Mouse (Mus musculus) heart, embryonic 14.5 days (tissue): ENCODE results near the gene Ear10. TPM values are rescaled to one million over a fixed set of nuclear protein-coding genes. Genes with fewer than 3 reads are reported as not detected.
"Not testable (repeated sequence)": the region's sequence is repeated elsewhere in the genome, so short reads cannot be mapped to it uniquely, and the experiment has no call there.

Experiments
- ATAC-seq: fragments of 200-750 bp; cut with Nextera tagmentation; 2 replicates; pipeline ENCODE4 v1.8.0; 2017; ENCODE audit warnings: low read depth, moderate TSS enrichment; ENCODE audit not compliant: insufficient number of reproducible peaks, insufficient read depth, low FRiP score
- H3K27ac ChIP-seq, 2 experiments: fragments of 200-500 bp in 1 of 2; fragments of 300-500 bp in 1 of 2; sonication (generic) in 1 of 2; replicated peaks in 1 of 2; 2 replicates each; pipeline ENCODE4 v1.5.1; 2012 to 2014; ENCODE audit warnings: low read depth in 2 of 2, low read length in 2 of 2, control low read depth in 1 of 2, mild to moderate bottlenecking in 1 of 2, mixed read lengths in 1 of 2; ENCODE audit not compliant: control insufficient read depth in 1 of 2, insufficient read depth in 1 of 2
- H3K27me3 ChIP-seq: fragments of 300-500 bp; sonication (generic); 2 replicates; pipeline ENCODE4 v1.6.1; 2014; ENCODE audit warnings: mild to moderate bottlenecking, low read length, control low read depth; ENCODE audit not compliant: control insufficient read depth, insufficient read depth
- H3K36me3 ChIP-seq: fragments of 300-500 bp; sonication (generic); 2 replicates; pipeline ENCODE4 v1.6.1; 2014; ENCODE audit warnings: mild to moderate bottlenecking, control low read depth, low read length, mixed read lengths; ENCODE audit not compliant: control insufficient read depth, insufficient read depth
- H3K4me1 ChIP-seq, 2 experiments: fragments of 200-500 bp in 1 of 2; fragments of 300-500 bp in 1 of 2; sonication (generic) in 1 of 2; 2 replicates each; pipeline ENCODE4 v1.6.1; 2012 to 2014; ENCODE audit warnings: low read length in 2 of 2, control low read depth in 1 of 2, mixed read lengths in 1 of 2; ENCODE audit not compliant: control insufficient read depth in 2 of 2, insufficient read depth in 2 of 2
- H3K4me2 ChIP-seq: fragments of 300-500 bp; sonication (generic); 2 replicates; pipeline ENCODE4 v1.6.1; 2014; ENCODE audit warnings: mild to moderate bottlenecking, low read length
- H3K4me3 ChIP-seq, 2 experiments: fragments of 200-500 bp in 1 of 2; fragments of 300-500 bp in 1 of 2; sonication (generic) in 1 of 2; 2 replicates each; pipeline ENCODE4 v1.5.1; 2012 to 2014; ENCODE audit warnings: low read length in 2 of 2, mild to moderate bottlenecking in 2 of 2, control low read depth in 1 of 2, low read depth in 1 of 2, moderate library complexity in 1 of 2; ENCODE audit not compliant: control insufficient read depth in 1 of 2, insufficient read depth in 1 of 2
- H3K9ac ChIP-seq: fragments of 300-500 bp; sonication (generic); 2 replicates; pipeline ENCODE4 v1.6.1; 2014; ENCODE audit warnings: mild to moderate bottlenecking, low read length
- H3K9me3 ChIP-seq: fragments of 300-500 bp; sonication (generic); 2 replicates; pipeline ENCODE4 v1.6.1; 2016; ENCODE audit warnings: low read length, control low read depth; ENCODE audit not compliant: control insufficient read depth
- WGBS: fragments of 180-500 bp; shearing (Covaris S2); extraction: QIAGEN DNeasy Blood & Tissue Kit; methylation state at CpG from one replicate; pipeline ENCODE4 v1.1.7; 2014; 5-methylcytosine and 5-hydroxymethylcytosine counted together
- polyA plus RNA-seq: library from polyadenylated mRNA; unstranded; fragments of >200 nt; fragmentation: Nextera tagmentation; extraction: Ambion mirVana; gene quantifications from 2 replicates; pipeline ENCODE4 v1.2.1, GENCODE M21; 2014

Ear10 gene
- polyA plus RNA-seq, 1 experiment from 2014 or later: not detected

DNA sequence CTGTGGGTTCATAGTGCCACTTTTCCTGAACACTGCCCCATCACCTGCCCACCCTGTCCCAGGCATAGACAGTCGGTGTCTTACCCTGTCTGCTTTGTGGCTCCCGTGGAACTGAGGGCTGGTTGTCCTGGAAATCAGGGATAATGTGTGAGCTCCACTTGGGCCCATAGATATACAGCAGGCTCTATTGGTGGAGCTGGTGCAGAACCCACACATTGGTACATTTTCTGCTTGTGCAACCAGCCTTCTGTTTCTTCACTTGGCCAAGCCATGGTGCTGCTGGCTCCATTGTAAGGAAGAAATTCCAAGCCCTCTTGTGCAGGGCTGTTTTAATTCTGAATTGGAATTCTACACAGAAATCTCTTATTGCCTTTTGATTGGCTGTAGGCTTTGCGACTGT lies 47.9 kb downstream of the Ear10 start, which contains the start of gene Ear1:
TSS of gene Ear1 (minus strand) at position 101 of the 400 bp plus-strand sequence.
- not testable (repeated sequence) for H3K27me3 ChIP-seq, H3K4me2 ChIP-seq, H3K36me3 ChIP-seq, H3K27ac ChIP-seq, H3K9ac ChIP-seq, H3K4me3 ChIP-seq, H3K9me3 ChIP-seq, ATAC-seq, H3K4me1 ChIP-seq
- WGBS: 47% methylated on average over 2 of the region's 3 CpGs

DNA sequence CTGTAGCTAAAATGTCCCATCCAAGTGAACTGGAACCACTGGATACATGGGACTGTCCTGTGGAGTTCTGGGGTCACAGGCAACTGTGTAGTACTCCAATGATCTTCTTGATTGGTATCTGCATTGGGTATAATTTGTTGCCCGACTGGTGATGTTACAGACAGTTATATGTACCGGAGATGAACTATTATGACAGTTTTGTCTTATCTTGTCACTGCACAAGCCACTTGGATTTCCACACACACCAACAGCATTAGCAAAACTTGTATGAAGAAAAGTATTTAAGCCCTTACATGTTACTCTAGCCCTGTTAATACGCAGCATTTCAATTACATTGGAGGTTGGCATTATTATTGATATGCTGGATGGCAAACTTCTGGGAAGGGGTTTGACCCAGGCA lies 48.5 kb downstream of the Ear10 start:
- ATAC-seq, H3K9ac ChIP-seq, H3K27me3 ChIP-seq, H3K4me3 ChIP-seq, H3K36me3 ChIP-seq, H3K4me1 ChIP-seq, H3K27ac ChIP-seq, H3K9me3 ChIP-seq, H3K4me2 ChIP-seq: not testable (repeated sequence)
- WGBS: 80% methylated on average over 3 of the region's 3 CpGs

Other genes with a start within 250 kb of the Ear10 start
- not detected in 2 replicates for gene Gm8165, start 246.4 kb downstream of the Ear10 start, polyA plus RNA-seq
- 0.88 and 1.1 TPM in 2 replicates for gene Gm7324, start 225.7 kb downstream of the Ear10 start, polyA plus RNA-seq
- not detected in 2 replicates for gene Gm16506, start 196.1 kb downstream of the Ear10 start, polyA plus RNA-seq
- not detected in 2 replicates for gene Gm6526, start 175.7 kb downstream of the Ear10 start, polyA plus RNA-seq
- not detected in 2 replicates for gene Gm8180, start 138.8 kb downstream of the Ear10 start, polyA plus RNA-seq
- gene Ear1, start 48.0 kb downstream of the Ear10 start, polyA plus RNA-seq: not detected in 2 replicates
- gene Gm8113, start 1.8 kb upstream of the Ear10 start, polyA plus RNA-seq: 37.9 and 39.2 TPM in 2 replicates
- not detected in 2 replicates for gene Ang5, start 33.5 kb upstream of the Ear10 start, polyA plus RNA-seq
- not detected in 2 replicates for gene Ang6, start 78.7 kb upstream of the Ear10 start, polyA plus RNA-seq
- gene Ear2, start 179.1 kb upstream of the Ear10 start, polyA plus RNA-seq: not detected in 2 replicates
- not detected in 2 replicates for gene Gm3327, start 200.3 kb upstream of the Ear10 start, polyA plus RNA-seq